Mouse (Mus musculus) testis, adult 2 months (tissue): ENCODE results near the gene Sart1.

Experiments
- CTCF ChIP-seq: fragments of 200-500 bp; IDR thresholded peaks from 2 replicates; pipeline ENCODE4 v1.5.1; 2012; ENCODE audit warnings: low read depth, mild to moderate bottlenecking, inconsistent platforms, low read length, moderate library complexity; ENCODE audit not compliant: control insufficient read depth, insufficient read depth, insufficient replicate concordance
- POLR2A ChIP-seq: fragments of 200-500 bp; IDR thresholded peaks from 2 replicates; pipeline ENCODE4 v1.6.1; 2012; ENCODE audit warnings: low read depth, mild to moderate bottlenecking, inconsistent platforms, low read length, moderate library complexity; ENCODE audit not compliant: control insufficient read depth

DNA sequence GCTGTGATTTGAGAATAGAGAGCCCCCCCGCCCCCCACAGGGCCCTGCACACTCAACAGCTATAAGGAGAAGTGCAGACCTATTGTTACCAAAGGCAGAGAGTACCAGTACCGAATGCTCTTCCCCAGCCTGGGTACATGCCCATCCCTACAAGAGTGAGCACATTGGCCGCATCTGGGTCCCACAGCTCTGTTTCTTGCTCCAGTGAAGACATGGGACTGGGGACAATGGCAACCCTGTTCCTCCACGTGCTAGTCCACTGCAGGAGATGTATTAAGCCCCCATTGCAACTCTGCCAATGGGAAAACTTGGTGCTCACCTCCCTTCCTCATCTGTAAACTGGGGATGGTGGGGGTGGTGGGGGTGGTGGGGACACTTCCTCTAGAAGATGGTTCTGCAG, 25.3 kb upstream of the Sart1 start:
- no peak for TF ChIP-seq CTCF
- TF ChIP-seq POLR2A: no peak
